Mouse (Mus musculus) c-Kit-positive CD71-negative TER-119-negative erythroid progenitor cells, embryonic 14.5 days (primary cell): Measurements from ENCODE around the gene Cpeb1.
A peak's percentile ranks its signal among the peaks of the same experiment; 100 is the strongest.
"Not testable (repeated sequence)": the region's sequence is repeated elsewhere in the genome, so short reads cannot be mapped to it uniquely, and the experiment has no call there.

Source experiments
- DNase-seq: peaks from one replicate; pipeline ENCODE4 v3.0.0-alpha.2; 2013; ENCODE audit warnings: low read depth

Cpeb1 gene

GRCm38 (mm10) chr7:81455155-81455651, at the start of gene Cpeb1:
TSS of gene Cpeb1 (minus strand) at chr7:81455465.
- no peak for DNase-seq

GRCm38 (mm10) chr7:81501050-81501449, 45.8 kb upstream of the Cpeb1 start:
- DNase-seq, result no peak

- no peak for DNase-seq
These were observed 42.9 kb upstream of the Cpeb1 start, which contains the start of gene BC048679 for GRCm38 (mm10) chr7:81498181-81498580. TSS of gene BC048679 (minus strand) at chr7:81498281.

GRCm38 (mm10) chr7:81497171-81497570, 41.9 kb upstream of the Cpeb1 start:
- no peak for DNase-seq

- peak; percentile 35 for DNase-seq
These were observed 38.2 kb upstream of the Cpeb1 start, which contains the start of gene Ap3b2 for GRCm38 (mm10) chr7:81493331-81494021. TSS of gene Ap3b2 (minus strand) at chr7:81493925.

GRCm38 (mm10) chr7:81492628-81493027, 37.4 kb upstream of the Cpeb1 start:
- DNase-seq, result no peak

- DNase-seq, result no peak
These were observed 34.4 kb upstream of the Cpeb1 start for GRCm38 (mm10) chr7:81489649-81490048.

GRCm38 (mm10) chr7:81480800-81481199, 25.5 kb upstream of the Cpeb1 start:
- DNase-seq, result no peak

GRCm38 (mm10) chr7:81479531-81480090, 24.3 kb upstream of the Cpeb1 start:
- DNase-seq, result no peak

- DNase-seq, result not testable (repeated sequence)
These were observed 23.0 kb upstream of the Cpeb1 start for GRCm38 (mm10) chr7:81478261-81478660.

GRCm38 (mm10) chr7:81476833-81477232, 21.6 kb upstream of the Cpeb1 start:
- DNase-seq, result no peak

- DNase-seq, result no peak
These were observed 20.0 kb upstream of the Cpeb1 start for GRCm38 (mm10) chr7:81475221-81475620.

- no peak for DNase-seq
These were observed 9.7 kb upstream of the Cpeb1 start for GRCm38 (mm10) chr7:81464906-81465450.

GRCm38 (mm10) chr7:81464116-81464515, 8.9 kb upstream of the Cpeb1 start:
- DNase-seq, result peak; percentile 55

GRCm38 (mm10) chr7:81462815-81463214, 7.5 kb upstream of the Cpeb1 start:
- DNase-seq, result no peak

GRCm38 (mm10) chr7:81454331-81455039, 780 bp downstream of the Cpeb1 start:
- DNase-seq, result no peak

GRCm38 (mm10) chr7:81453443-81454274, 1.6 kb downstream of the Cpeb1 start:
- no peak for DNase-seq

- DNase-seq, result no peak
These were observed 2.3 kb downstream of the Cpeb1 start for GRCm38 (mm10) chr7:81452971-81453441.

GRCm38 (mm10) chr7:81398957-81399356, 56.3 kb downstream of the Cpeb1 start:
- peak; percentile 2 for DNase-seq

GRCm38 (mm10) chr7:81379363-81379762, 75.9 kb downstream of the Cpeb1 start:
- DNase-seq, result no peak

- DNase-seq, result no peak
These were observed 82.8 kb downstream of the Cpeb1 start for GRCm38 (mm10) chr7:81372337-81372920.
